Mouse (Mus musculus): ENCODE results near the gene Tmem63a.

- TF ChIP-seq POLR2A (IDR thresholded peaks at IDR 0.05; ENCODE audit: insufficient read depth, low read depth, low read length) (no peak), CTCF (IDR thresholded peaks at IDR 0.05; ENCODE audit: insufficient read depth, low read depth, low read length) (no peak)
Measured at GRCm38 (mm10) chr1:180892808-180893207, 49.3 kb upstream of the Tmem63a start, which contains the start of gene Lefty2.
